Mouse (Mus musculus): Measurements from ENCODE around the gene Tmem18.

Gene Tmem18

DNA sequence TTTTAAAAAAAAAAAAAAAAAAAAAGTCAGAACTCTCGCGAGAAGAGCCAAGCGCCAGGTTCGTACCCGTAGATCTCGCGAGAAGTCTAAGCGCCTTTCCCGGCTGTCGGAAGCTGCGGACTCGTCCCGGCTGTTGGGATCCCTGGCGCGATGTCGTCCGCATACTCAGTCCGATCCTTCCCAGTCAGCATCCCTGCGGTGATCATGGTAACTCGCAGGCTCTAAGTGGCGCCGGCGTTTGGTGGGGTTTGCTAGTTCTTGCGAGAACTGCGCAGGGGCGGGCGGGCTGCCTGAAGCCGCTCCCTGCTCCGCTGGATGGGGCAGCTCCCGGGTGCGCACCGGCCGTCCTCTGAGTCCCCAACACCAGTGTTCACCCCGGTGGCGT lies at the start of gene Tmem18:
Gene Tmem18 (plus strand): TSS at position 71 of the 385 bp plus-strand sequence.
- DNase-seq (ENCODE audit: low read depth), result peak; percentile 71

GRCm38 (mm10) chr12:30557349-30557748 lies 26.9 kb upstream of the Tmem18 start:
- no peak for DNase-seq (ENCODE audit: low read depth)

GRCm38 (mm10) chr12:30561411-30561810 lies 22.8 kb upstream of the Tmem18 start:
- DNase-seq (ENCODE audit: low read depth), result no peak

DNA sequence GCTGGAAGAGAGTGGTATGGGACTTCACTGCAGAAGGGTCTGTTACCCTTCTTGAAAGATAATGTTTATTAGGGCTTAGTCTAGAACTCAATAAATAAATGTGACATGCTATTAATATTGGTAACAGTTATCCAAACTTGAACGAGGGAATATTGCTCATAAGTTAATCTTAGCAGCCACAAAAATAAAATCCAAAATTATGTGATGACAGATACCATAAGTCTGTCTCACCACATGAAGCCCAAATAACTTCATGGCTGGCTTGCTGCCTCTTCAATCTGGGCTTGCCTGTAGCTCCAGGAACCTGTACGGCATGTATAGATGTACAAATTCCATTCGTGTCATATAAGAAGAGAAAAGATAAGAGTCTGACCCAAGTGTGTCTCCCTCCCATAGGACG lies 12.2 kb upstream of the Tmem18 start:
- no peak for DNase-seq (ENCODE audit: low read depth)

DNA sequence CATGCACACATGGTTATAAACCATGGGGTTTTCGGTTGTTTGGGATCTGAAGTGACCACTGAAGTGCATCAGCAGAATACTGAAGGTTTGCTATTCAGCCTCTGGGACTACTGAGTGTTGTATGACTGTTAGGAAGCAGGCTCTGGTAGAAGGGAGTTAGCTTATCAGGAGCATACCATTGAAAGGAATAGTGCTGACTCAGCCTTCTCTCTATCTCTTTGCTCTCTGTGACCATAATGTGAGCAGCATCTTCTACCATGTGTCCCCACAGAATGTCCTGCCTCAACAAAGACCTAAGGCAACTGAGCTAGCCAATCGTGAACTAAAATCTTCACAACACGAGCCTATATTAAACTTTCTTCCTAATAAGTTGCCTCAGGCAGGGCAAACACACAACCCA lies 8.3 kb upstream of the Tmem18 start:
- no peak for DNase-seq (ENCODE audit: low read depth)

DNA sequence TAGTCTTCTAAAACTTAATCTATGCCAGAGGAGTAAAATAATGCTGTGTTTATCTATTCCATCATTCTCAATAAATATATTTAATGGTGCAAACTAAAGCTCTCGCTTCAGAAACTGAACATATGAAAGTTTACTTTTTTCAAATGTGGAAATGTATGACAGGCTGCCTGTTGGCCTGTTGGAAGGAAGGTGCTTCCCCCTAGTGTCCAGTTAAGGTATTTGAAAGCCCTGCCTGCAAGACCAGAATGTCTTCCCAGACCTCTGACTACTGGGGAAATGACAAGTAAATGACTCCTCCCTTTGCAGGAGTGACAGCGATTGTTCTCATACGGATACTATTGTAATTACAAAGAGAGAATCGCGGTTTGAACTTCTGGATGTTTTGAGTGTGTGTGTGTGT lies 6.2 kb upstream of the Tmem18 start:
- peak; percentile 43 for DNase-seq (ENCODE audit: low read depth)

DNA sequence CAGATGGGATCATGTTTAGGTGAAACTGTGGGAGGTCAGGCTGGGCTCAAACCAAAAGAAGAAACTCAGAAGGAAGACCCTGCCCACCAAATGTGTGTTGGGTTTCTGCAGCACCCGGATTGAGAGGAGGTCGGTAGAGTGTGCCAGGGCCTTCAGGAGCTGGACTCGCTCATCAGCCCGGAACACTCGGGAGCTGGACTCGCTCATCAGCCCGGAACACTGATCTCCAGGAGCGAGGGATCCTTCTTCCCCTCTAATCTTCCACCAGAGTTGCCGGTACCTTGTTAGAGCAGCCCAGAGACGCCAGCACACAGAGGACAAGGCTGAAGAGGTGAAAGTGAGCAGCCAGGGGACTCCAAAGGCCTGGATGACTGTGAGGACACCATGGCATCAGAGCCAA lies 2.9 kb upstream of the Tmem18 start:
- no peak for DNase-seq (ENCODE audit: low read depth)

DNA sequence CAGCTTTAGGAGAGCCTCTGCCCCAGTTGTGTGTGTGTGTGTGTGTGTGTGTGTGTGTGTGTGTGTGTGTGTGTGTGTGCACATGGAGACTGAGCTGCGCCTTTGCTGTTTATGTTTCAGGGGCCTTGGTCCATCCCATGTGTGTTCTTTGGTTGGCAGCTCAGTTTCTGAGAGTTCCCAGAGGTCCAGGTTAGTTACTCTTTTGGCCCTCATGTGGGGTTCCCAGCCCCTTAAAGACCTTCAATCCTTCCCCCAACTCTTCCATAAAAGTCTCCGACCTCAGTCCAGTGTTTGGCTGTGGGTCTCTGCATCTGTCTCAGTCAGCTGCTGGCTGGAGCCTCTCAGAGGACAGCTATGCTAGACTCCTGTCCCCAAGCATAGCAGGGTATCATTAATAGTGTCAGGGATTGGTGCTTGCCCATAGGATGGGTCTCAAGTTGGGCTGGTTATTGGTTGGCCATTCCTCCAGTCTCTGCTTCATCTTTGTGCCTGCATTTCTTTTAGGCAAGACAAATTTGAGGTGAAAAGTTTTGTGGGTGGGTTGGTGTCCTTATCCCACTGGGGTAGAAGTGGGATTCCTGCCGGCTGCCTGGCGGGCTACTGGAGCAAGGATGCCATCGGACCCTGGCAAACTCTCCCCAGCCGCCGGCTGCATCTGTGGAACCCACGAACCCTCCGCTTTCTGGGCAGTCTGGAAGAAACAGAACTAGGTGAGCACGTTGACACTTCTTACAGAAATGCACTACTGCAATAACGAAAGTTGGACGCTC lies 455 bp upstream of the Tmem18 start:
- no peak for DNase-seq (ENCODE audit: low read depth)

- no peak for DNase-seq (ENCODE audit: low read depth)
Measured at GRCm38 (mm10) chr12:30584863-30585262, 637 bp downstream of the Tmem18 start.

GRCm38 (mm10) chr12:30591832-30592231 lies 7.6 kb downstream of the Tmem18 start:
- DNase-seq (ENCODE audit: low read depth), result no peak

- peak; percentile 59 for DNase-seq (ENCODE audit: low read depth)
Measured at GRCm38 (mm10) chr12:30596818-30597407, 12.7 kb downstream of the Tmem18 start.

GRCm38 (mm10) chr12:30598955-30599354 lies 14.7 kb downstream of the Tmem18 start:
- no peak for DNase-seq (ENCODE audit: low read depth)

GRCm38 (mm10) chr12:30599474-30599873 lies 15.2 kb downstream of the Tmem18 start:
- no peak for DNase-seq (ENCODE audit: low read depth)

DNA sequence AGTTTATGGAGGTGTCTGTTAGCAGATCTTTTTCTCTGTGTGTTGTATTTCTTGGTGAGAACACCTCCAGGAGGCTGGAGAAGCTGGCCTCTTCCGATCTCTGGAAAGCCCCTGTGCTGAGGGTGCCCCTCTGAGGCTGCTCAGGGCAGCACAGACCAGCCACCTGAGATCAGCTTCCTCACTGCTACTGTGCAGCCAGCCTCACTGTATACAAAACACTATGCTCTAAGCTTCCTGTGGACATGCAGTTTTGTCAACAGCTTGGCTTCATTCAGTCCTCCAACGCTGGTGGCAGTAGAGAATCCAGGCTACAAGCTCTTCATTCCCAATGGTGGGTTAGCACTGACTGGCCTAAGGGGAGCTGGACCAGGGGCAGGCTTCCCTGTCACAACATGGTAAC lies 15.8 kb downstream of the Tmem18 start:
- DNase-seq (ENCODE audit: low read depth), result no peak

- DNase-seq (ENCODE audit: low read depth), result no peak
Measured at GRCm38 (mm10) chr12:30604012-30604411, 19.8 kb downstream of the Tmem18 start.

DNA sequence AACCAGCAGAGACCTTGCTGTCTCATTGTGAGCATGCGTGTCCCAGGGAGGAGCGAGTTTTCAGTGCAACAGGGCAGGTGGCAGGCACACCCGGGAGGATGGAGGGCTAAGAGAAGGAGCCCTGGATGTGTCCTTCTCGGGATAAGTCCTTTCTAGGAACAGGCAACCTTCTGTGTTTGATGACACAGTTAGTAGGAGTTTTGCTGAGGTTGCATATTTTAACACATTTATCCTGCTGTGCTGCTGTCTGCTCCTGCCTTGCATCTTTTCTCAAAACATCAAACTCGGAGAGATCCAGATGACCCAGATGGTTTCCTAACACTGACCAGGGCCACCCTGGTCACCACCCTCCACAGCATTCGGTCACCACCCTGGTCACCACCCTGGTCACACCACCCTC lies 20.6 kb downstream of the Tmem18 start:
- DNase-seq (ENCODE audit: low read depth), result no peak

GRCm38 (mm10) chr12:30605941-30606340 lies 21.7 kb downstream of the Tmem18 start:
- no peak for DNase-seq (ENCODE audit: low read depth)

GRCm38 (mm10) chr12:30606743-30607142 lies 22.5 kb downstream of the Tmem18 start:
- no peak for DNase-seq (ENCODE audit: low read depth)

- no peak for DNase-seq (ENCODE audit: low read depth)
Measured at GRCm38 (mm10) chr12:30618425-30618824, 34.2 kb downstream of the Tmem18 start.

GRCm38 (mm10) chr12:30628466-30628865 lies 44.2 kb downstream of the Tmem18 start:
- no peak for DNase-seq (ENCODE audit: low read depth)

DNA sequence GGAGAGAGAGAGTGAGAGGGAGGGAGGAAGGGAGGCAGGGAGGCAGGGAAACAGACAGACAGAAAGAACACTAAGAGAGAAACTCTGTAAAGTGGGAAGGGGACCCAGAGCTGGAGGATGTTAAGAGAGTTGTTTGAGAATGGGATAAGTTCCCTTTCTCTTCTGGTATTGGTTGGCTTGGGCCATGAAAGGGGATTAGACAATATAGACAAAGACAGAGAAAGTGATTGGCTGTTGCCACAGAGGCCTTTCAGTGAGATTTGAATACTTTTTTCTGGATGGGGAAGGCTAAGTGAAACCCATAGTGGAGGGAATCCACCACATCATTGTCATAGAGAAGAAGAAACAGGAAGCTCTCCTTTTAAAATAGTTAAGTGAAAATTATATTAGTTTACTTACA lies 50.3 kb downstream of the Tmem18 start:
- no peak for DNase-seq (ENCODE audit: low read depth)

Data from c-Kit-positive CD71-negative TER-119-negative erythroid progenitor cells, embryonic 14.5 days (primary cell).